In genomic region chr14:46944411-46944810, GRCm38 (mm10) we compare ENCODE assay signal across 15 mouse cellular contexts.
"Had no signal": no experiment of that assay in that cellular context is flagged by ENCODE, and none has a peak within 500 bp of the region (broad histone marks: within the 10 kb centered on the region; RNA-seq: fewer than 3 reads in every experiment).

No protein-coding gene starts in this region.

- H3K9ac ChIP-seq: lung, embryonic 15.5 days; midbrain, embryonic 13.5 days; midbrain, embryonic 15.5 days; neural tube, embryonic 12.5 days had no signal

- H3K4me3 ChIP-seq: lung, embryonic 15.5 days; megakaryocyte, embryonic 14.5 days; midbrain, embryonic 13.5 days; midbrain, embryonic 15.5 days; neural tube, embryonic 12.5 days had no signal

- DNase-seq: lung, adult 2 months; lung, postnatal 14 days; lung, postnatal 36 days; right cerebral cortex, postnatal 25 days; right cerebral cortex, postnatal 4 days; spleen, adult 18-20 months; thymus, adult 18-20 months; thymus, postnatal 14 days; thymus, postnatal 36 days had no signal

- H3K27ac ChIP-seq: lung, embryonic 15.5 days; macrophage; midbrain, embryonic 13.5 days; midbrain, embryonic 15.5 days; neural tube, embryonic 12.5 days had no signal

- H3K36me3 ChIP-seq: lung, embryonic 15.5 days; midbrain, embryonic 13.5 days; midbrain, embryonic 15.5 days; neural tube, embryonic 12.5 days had no signal

- H3K27me3 ChIP-seq: lung, embryonic 15.5 days; midbrain, embryonic 13.5 days; midbrain, embryonic 15.5 days; neural tube, embryonic 12.5 days had no signal
